Mouse (Mus musculus) MEL (cell line): ENCODE data around the gene Med12l. TPM values are rescaled to one million over a fixed set of nuclear protein-coding genes. Genes with fewer than 3 reads are reported as not detected.

Experiments used
- DNase-seq: peaks from one replicate; pipeline ENCODE4 v3.0.0; 2011; ENCODE audit warnings: low read depth, low spot score
- H3K27ac ChIP-seq: 2 replicates; pipeline ENCODE4 v1.5.1; 2012; ENCODE audit warnings: low read depth, mild to moderate bottlenecking, control low read depth, low read length, moderate library complexity; ENCODE audit not compliant: control insufficient read depth
- H3K27me3 ChIP-seq, 2 experiments: fragments of 150-350 bp in 1 of 2; sonication (generic) in 1 of 2; 2 replicates each; pipeline ENCODE4 v1.6.1; 2012; ENCODE audit warnings: low read length in 2 of 2, mild to moderate bottlenecking in 2 of 2, improper control_type of control experiment in 1 of 2, moderate library complexity in 1 of 2; ENCODE audit not compliant: insufficient read depth in 2 of 2, control insufficient read depth in 1 of 2
- H3K36me3 ChIP-seq, 2 experiments: 2 replicates each; pipeline ENCODE4 v1.6.1; 2012 to 2014; ENCODE audit warnings: low read length in 2 of 2, improper control_type of control experiment in 1 of 2, inconsistent platforms in 1 of 2, mild to moderate bottlenecking in 1 of 2; ENCODE audit not compliant: insufficient read depth in 2 of 2, control insufficient read depth in 1 of 2
- H3K4me1 ChIP-seq, 2 experiments: fragments of 150-350 bp in 1 of 2; sonication (generic) in 1 of 2; 2 replicates each; pipeline ENCODE4 v1.6.1; 2012; ENCODE audit warnings: low read length in 2 of 2, improper control_type of control experiment in 1 of 2, mild to moderate bottlenecking in 1 of 2; ENCODE audit not compliant: insufficient read depth in 2 of 2, control insufficient read depth in 1 of 2
- H3K4me3 ChIP-seq, 2 experiments: fragments of 150-350 bp in 1 of 2; sonication (generic) in 1 of 2; 2 replicates each; pipeline ENCODE4 v1.5.1; 2012; ENCODE audit warnings: low read depth in 2 of 2, low read length in 2 of 2, mild to moderate bottlenecking in 2 of 2, moderate library complexity in 2 of 2, control low read depth in 1 of 2, improper control_type of control experiment in 1 of 2; ENCODE audit not compliant: control insufficient read depth in 1 of 2, insufficient read depth in 1 of 2
- H3K79me2 ChIP-seq: 2 replicates; pipeline ENCODE4 v1.6.1; 2012; ENCODE audit warnings: mild to moderate bottlenecking, low read length, moderate library complexity; ENCODE audit not compliant: control insufficient read depth, poor library complexity, insufficient read depth
- H3K9ac ChIP-seq: 2 replicates; pipeline ENCODE4 v1.6.1; 2012; ENCODE audit warnings: low read depth, mild to moderate bottlenecking, control low read depth, low read length, moderate library complexity; ENCODE audit not compliant: control insufficient read depth, poor library complexity, severe bottlenecking
- H3K9me3 ChIP-seq: fragments of 150-350 bp; sonication (generic); replicated peaks from 2 replicates; pipeline ENCODE4 v1.6.1; 2012; ENCODE audit warnings: mild to moderate bottlenecking, low read length, improper control_type of control experiment, moderate library complexity; ENCODE audit not compliant: insufficient read depth
- CHD1 ChIP-seq: IDR thresholded peaks from 2 replicates; pipeline ENCODE4 v1.6.1; 2012; ENCODE audit warnings: low read depth, mild to moderate bottlenecking, inconsistent platforms, low read length, improper control_type of control experiment
- CHD2 ChIP-seq: IDR thresholded peaks from 2 replicates; pipeline ENCODE4 v1.6.1; 2011; ENCODE audit warnings: low read length, improper control_type of control experiment
- CTCF ChIP-seq, 3 experiments: IDR thresholded peaks in 2 of 3; conservative IDR thresholded peaks in 1 of 3; 2 replicates each; pipeline ENCODE4 v1.5.1; 2011 to 2012; ENCODE audit warnings: low read length in 3 of 3, low read depth in 2 of 3, mild to moderate bottlenecking in 2 of 3, improper control_type of control experiment in 1 of 3, inconsistent platforms in 1 of 3, mixed read lengths in 1 of 3, moderate library complexity in 1 of 3; ENCODE audit not compliant: control insufficient read depth in 1 of 3, insufficient read depth in 1 of 3, poor library complexity in 1 of 3, severe bottlenecking in 1 of 3
- E2F4 ChIP-seq: IDR thresholded peaks from 2 replicates; pipeline ENCODE4 v1.6.1; 2011; ENCODE audit warnings: low read depth, low read length, improper control_type of control experiment, borderline replicate concordance
- ELF1 ChIP-seq: IDR thresholded peaks from 2 replicates; pipeline ENCODE4 v1.6.1; 2014; ENCODE audit warnings: low read depth, mild to moderate bottlenecking, inconsistent platforms, low read length, improper control_type of control experiment, moderate library complexity
- JUND ChIP-seq: IDR thresholded peaks from 2 replicates; pipeline ENCODE4 v1.6.1; 2011; ENCODE audit warnings: low read depth, mild to moderate bottlenecking, improper control_type of control experiment, low read length
- MAX ChIP-seq: IDR thresholded peaks from 2 replicates; pipeline ENCODE4 v1.6.1; 2011; ENCODE audit warnings: low read length, improper control_type of control experiment
- MAZ ChIP-seq: IDR thresholded peaks from 2 replicates; pipeline ENCODE4 v1.6.1; 2012; ENCODE audit warnings: low read depth, mild to moderate bottlenecking, inconsistent platforms, low read length, improper control_type of control experiment
- MXI1 ChIP-seq: IDR thresholded peaks from 2 replicates; pipeline ENCODE4 v1.6.1; 2011; ENCODE audit warnings: mild to moderate bottlenecking, low read depth, low read length, improper control_type of control experiment
- MYB ChIP-seq: IDR thresholded peaks from 2 replicates; pipeline ENCODE4 v1.6.1; 2011; ENCODE audit warnings: mild to moderate bottlenecking, low read depth, low read length, improper control_type of control experiment
- NELFE ChIP-seq: IDR thresholded peaks from 2 replicates; pipeline ENCODE4 v1.6.1; 2011; ENCODE audit warnings: low read depth, low read length, improper control_type of control experiment
- NRF1 ChIP-seq: IDR thresholded peaks from 2 replicates; pipeline ENCODE4 v1.6.1; 2014; ENCODE audit warnings: low read depth, mild to moderate bottlenecking, inconsistent platforms, low read length, improper control_type of control experiment, moderate library complexity; ENCODE audit not compliant: poor library complexity, insufficient read depth, severe bottlenecking
- POLR2A ChIP-seq, 2 experiments: IDR thresholded peaks; 2 replicates each; pipeline ENCODE4 v1.6.1; 2011 to 2012; ENCODE audit warnings: low read length in 2 of 2, mild to moderate bottlenecking in 2 of 2, control low read depth in 1 of 2, improper control_type of control experiment in 1 of 2, low read depth in 1 of 2, moderate library complexity in 1 of 2; ENCODE audit not compliant: control insufficient read depth in 1 of 2, insufficient read depth in 1 of 2, poor library complexity in 1 of 2
- POLR2AphosphoS2 ChIP-seq: IDR thresholded peaks from 2 replicates; pipeline ENCODE4 v1.6.1; 2011; ENCODE audit warnings: low read length, improper control_type of control experiment
- POLR2AphosphoS5 ChIP-seq: IDR thresholded peaks from 2 replicates; pipeline ENCODE4 v1.6.1; 2012; ENCODE audit warnings: low read depth, borderline replicate concordance, mild to moderate bottlenecking, inconsistent platforms, low read length, moderate library complexity, mixed read lengths
- RCOR1 ChIP-seq: IDR thresholded peaks from 2 replicates; pipeline ENCODE4 v1.6.1; 2012; ENCODE audit warnings: low read depth, mild to moderate bottlenecking, inconsistent platforms, low read length, improper control_type of control experiment
- SIN3A ChIP-seq: IDR thresholded peaks from 2 replicates; pipeline ENCODE4 v1.6.1; 2012; ENCODE audit warnings: low read length, improper control_type of control experiment, inconsistent platforms
- TCF12 ChIP-seq: IDR thresholded peaks from 2 replicates; pipeline ENCODE4 v1.6.1; 2014; ENCODE audit warnings: low read depth, mild to moderate bottlenecking, inconsistent platforms, low read length, improper control_type of control experiment, moderate library complexity
- USF1 ChIP-seq: IDR thresholded peaks from 2 replicates; pipeline ENCODE4 v1.6.1; 2014; ENCODE audit warnings: low read depth, mild to moderate bottlenecking, inconsistent platforms, low read length, improper control_type of control experiment, moderate library complexity
- ZKSCAN1 ChIP-seq: IDR thresholded peaks from 2 replicates; pipeline ENCODE4 v1.6.1; 2012; ENCODE audit warnings: low read depth, mild to moderate bottlenecking, inconsistent platforms, low read length, improper control_type of control experiment, moderate library complexity
- ZMIZ1 ChIP-seq: IDR thresholded peaks from 2 replicates; pipeline ENCODE4 v1.6.1; 2012; ENCODE audit warnings: low read depth, mild to moderate bottlenecking, inconsistent platforms, low read length, improper control_type of control experiment, moderate library complexity
- polyA plus RNA-seq, 2 experiments: library from polyadenylated mRNA; stranded (reverse) in 1 of 2; unstranded in 1 of 2; fragments of >175 nt in 1 of 2; fragments of >200 nt in 1 of 2; gene quantifications; 2 replicates each; pipeline versions ENCODE4 v1.2.1 to v1.2.4; 2012; ENCODE audit warnings: low replicate concordance in 2 of 2, low read depth in 1 of 2; ENCODE audit not compliant: insufficient read length in 2 of 2, insufficient read depth in 1 of 2, missing spikeins in 1 of 2
- total RNA-seq: library from RNA; depleted of rRNA; stranded (reverse); fragments of 300-350 nt; gene quantifications from 2 replicates; pipeline ENCODE4 v1.2.3, GENCODE M21; 2012

Med12l gene
- total and polyA plus RNA-seq, 3 experiments = 0.03 TPM; not detected in 2

GRCm38 (mm10) chr3:59234878-59235277 lies 229.3 kb downstream of the Med12l start:
- H3K9ac ChIP-seq = no peak overlapping the region
- TF ChIP-seq CHD2 (no peak), MAX (no peak)
- no peaks in the 10 kb centered on the region for H3K79me2 ChIP-seq
- no peak overlapping the region for H3K4me3 ChIP-seq
- no peaks in the 10 kb centered on the region for H3K9me3 ChIP-seq
- DNase-seq = no peak
- peaks cover 0 to 1% of the 10 kb centered on the region in 2 experiments; a peak in 1 of 4 replicates for H3K27me3 ChIP-seq
- H3K4me1 ChIP-seq = no peaks in the 10 kb centered on the region
- no peak overlapping the region for H3K27ac ChIP-seq
- no peaks in the 10 kb centered on the region for H3K36me3 ChIP-seq

DNA sequence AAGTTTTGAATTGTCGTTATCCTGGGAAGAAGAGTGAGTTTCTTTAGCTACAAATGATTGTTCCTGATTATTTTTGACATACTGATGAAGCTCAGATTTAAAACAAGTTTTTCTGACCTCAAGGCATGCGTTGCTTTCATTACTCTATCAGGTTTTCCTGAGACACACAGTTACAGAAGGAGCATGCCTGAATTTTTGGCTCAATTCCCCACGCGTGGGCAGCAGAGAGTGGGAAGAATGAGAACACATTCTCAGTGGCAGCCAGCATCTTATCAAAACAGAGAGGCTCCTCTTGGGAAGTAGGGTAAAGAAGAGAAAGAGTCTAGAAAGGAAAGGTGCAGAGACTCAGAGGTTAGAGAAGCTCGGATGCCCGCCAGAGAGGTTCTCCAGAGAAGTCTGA lies 237.8 kb downstream of the Med12l start:
- no peak for TF ChIP-seq POLR2AphosphoS2
- no peak for TF ChIP-seq JUND
- no peak for TF ChIP-seq NRF1
- TF ChIP-seq, all 39 proteins: peak for 0
- no peak overlapping the region for H3K4me3 ChIP-seq

DNA sequence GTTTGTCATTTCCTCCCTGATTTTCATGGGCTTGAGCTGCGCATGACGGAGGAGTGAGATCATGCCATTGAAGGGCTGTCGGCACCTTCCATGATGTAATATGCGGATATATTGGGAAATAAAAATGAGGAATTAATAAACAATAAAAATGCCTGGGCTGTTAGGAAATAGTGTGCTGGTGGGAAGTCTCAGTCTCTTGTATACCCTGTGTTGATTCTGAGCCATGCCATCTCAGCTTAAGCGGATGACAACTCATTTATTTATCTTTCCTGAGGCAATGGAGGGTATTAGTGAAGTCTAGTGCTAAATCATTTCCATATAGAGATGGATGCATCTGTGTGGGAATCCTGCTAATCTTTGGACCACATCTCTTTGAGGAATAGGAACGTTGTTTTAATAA lies 242.4 kb downstream of the Med12l start:
- H3K36me3 ChIP-seq = no peaks in the 10 kb centered on the region
- H3K27me3 ChIP-seq = peaks cover 0 to 3% of the 10 kb centered on the region in 2 experiments; a peak in 2 of 4 replicates
- no peaks in the 10 kb centered on the region for H3K79me2 ChIP-seq
- TF ChIP-seq RCOR1 (no peak), ELF1 (no peak), NELFE (no peak), CHD1 (no peak), CHD2 (no peak), ZKSCAN1 (no peak), MAZ (no peak), POLR2AphosphoS5 (no peak), MXI1 (no peak), TCF12 (no peak), MYB (no peak), CTCF (IDR thresholded peaks at IDR 0.05 in 2 of 3, conservative IDR thresholded peaks at IDR 0.05 in 1 of 3; ENCODE audit: control insufficient read depth in 1 of 3, insufficient read depth in 1 of 3, low read depth in 2 of 3, low read length in 3 of 3, poor library complexity in 1 of 3, severe bottlenecking in 1 of 3) (no peak), POLR2A (IDR thresholded peaks at IDR 0.05; ENCODE audit: control insufficient read depth in 1 of 2, insufficient read depth in 1 of 2, low read depth in 1 of 2, low read length in 2 of 2, poor library complexity in 1 of 2) (no peak), E2F4 (no peak), USF1 (no peak), ZMIZ1 (no peak), SIN3A (no peak)
- no peaks in the 10 kb centered on the region for H3K9me3 ChIP-seq
- no peak overlapping the region for H3K27ac ChIP-seq
- DNase-seq = no peak
- no peak overlapping the region for H3K4me3 ChIP-seq
- no peak overlapping the region for H3K9ac ChIP-seq
- H3K4me1 ChIP-seq = no peaks in the 10 kb centered on the region

More for the DNA sequence above, 237.8 kb downstream of the Med12l start:
- DNase-seq = no peak
- H3K27ac ChIP-seq = no peak overlapping the region
- no peaks in the 10 kb centered on the region for H3K79me2 ChIP-seq
- H3K9ac ChIP-seq = no peak overlapping the region
- H3K36me3 ChIP-seq = no peaks in the 10 kb centered on the region
- H3K27me3 ChIP-seq = peaks cover 1 to 3% of the 10 kb centered on the region in 2 experiments; a peak in 3 of 4 replicates
- no peaks in the 10 kb centered on the region for H3K4me1 ChIP-seq
- H3K9me3 ChIP-seq = no peaks in the 10 kb centered on the region
